Comparison of ENCODE assay signal across 11 mouse cellular contexts in genomic region chr9:121672311-121672710, GRCm38 (mm10). TPM values are rescaled to one million over a fixed set of nuclear protein-coding genes. Genes with fewer than 3 reads are reported as not detected.
A peak's percentile ranks its signal among the peaks of the same experiment; 100 is the strongest.
DNase-seq lines count a peak whose midpoint lies in the region; TF ChIP-seq lines count a peak whose summit lies in the region.
"Had no signal": no experiment of that assay in that cellular context is flagged by ENCODE, and none has a peak within 500 bp of the region (broad histone marks: within the 10 kb centered on the region; RNA-seq: fewer than 3 reads in every experiment).

No protein-coding gene starts in this region.

- H3K4me3 ChIP-seq in kidney, adult 2 months (ENCODE audit: insufficient read depth, low read depth, low read length) = no peak overlapping the region
- H3K4me3 ChIP-seq: embryonic facial prominence, embryonic 12.5 days had no signal

- DNase-seq in kidney, adult 2 months = peak; percentile 35
- DNase-seq in kidney, adult 9 months = no peak
- DNase-seq in fibroblast of lung, adult 2 months (ENCODE audit: low read depth) = peak; percentile 54
- DNase-seq in heart, postnatal 10 days = peak; percentile 72 to 76
- DNase-seq in lung, postnatal 36 days = peak; percentile 83
- no peak for DNase-seq in frontal cortex, postnatal 14 days (ENCODE audit: low spot score in 2 of 2)
- no peak for DNase-seq in adrenal gland, postnatal 4 days (ENCODE audit: low spot score in 2 of 2)
- DNase-seq in layer of hippocampus, postnatal 10 days (ENCODE audit: low spot score in 2 of 2) = no peak

- no peaks in the 10 kb centered on the region for H3K27me3 ChIP-seq in kidney, adult 2 months (replicated peaks; ENCODE audit: control insufficient read depth, insufficient read depth, low read length)

- TF ChIP-seq CTCF in kidney, adult 2 months (conservative IDR thresholded peaks at IDR 0.05; ENCODE audit: insufficient read depth, insufficient read length, low read depth, low read length) = no peak

- H3K4me1 ChIP-seq in kidney, adult 2 months (ENCODE audit: control insufficient read depth, insufficient read depth, low read length) = no peaks in the 10 kb centered on the region

- no peak for TF ChIP-seq POLR2A in kidney, adult 2 months (IDR thresholded peaks at IDR 0.05; ENCODE audit: low read depth, low read length)

- intact Hi-C loops in heart, postnatal 10 days (cut with DNase I) = no loop called here

- no peaks in the 10 kb centered on the region for H3K36me3 ChIP-seq in kidney, adult 2 months (ENCODE audit: control insufficient read depth, insufficient read depth, low read length)
- H3K36me3 ChIP-seq: embryonic facial prominence, embryonic 12.5 days had no signal

- H3K27ac ChIP-seq in kidney, adult 2 months (ENCODE audit: insufficient read depth, low read depth, low read length) = no peak overlapping the region
- H3K27ac ChIP-seq: embryonic facial prominence, embryonic 12.5 days had no signal

- 53% methylated on average over 5 of the region's 5 CpGs for WGBS in kidney, adult 2 months

RNA-seq across cellular contexts. Expression of gene Vipr1, which starts 29.8 kb away (rescaled TPM):
- 2.0 and 5.4 TPM in 2 replicates for polyA plus RNA-seq in kidney, adult 2 months (2012; rRNA removed)
- total RNA-seq in heart, postnatal 10 days (2021) = under 1 TPM; 0.86 to 0.89 TPM
- total RNA-seq in adrenal gland, postnatal 4 days (2021) = 1 to 10 TPM in 1 of 2 experiments, under 1 TPM in 1; 0.64 to 1.7 TPM
- total RNA-seq in layer of hippocampus, postnatal 10 days (2021) = 10 to 100 TPM in 1 of 2 experiments, 1 to 10 TPM in 1; 10.0 to 10.3 TPM
- total RNA-seq: granulocyte monocyte progenitor cell, adult 5-6 weeks had no signal

RNA-seq across cellular contexts. Expression of gene Lyzl4, which starts 30.4 kb away (rescaled TPM):
- polyA plus RNA-seq in kidney, adult 2 months (2012; rRNA removed) = 0.11 TPM in 1 of 2 replicates, not detected in the other
- total RNA-seq in heart, postnatal 10 days (2021) = not detected
- total RNA-seq in adrenal gland, postnatal 4 days (2021) = under 1 TPM in 1 of 2 experiments, not detected in 1; 0.31 TPM
- 1 to 10 TPM in 1 of 2 experiments, not detected in 1; 1.1 TPM for total RNA-seq in layer of hippocampus, postnatal 10 days (2021)
- total RNA-seq: granulocyte monocyte progenitor cell, adult 5-6 weeks had no signal
- polyA plus RNA-seq: brain, embryonic 14.5 days had no signal

RNA-seq across cellular contexts. Expression of gene Sec22c, which starts 33.0 kb away (rescaled TPM):
- 6.6 and 7.4 TPM in 2 replicates for polyA plus RNA-seq in kidney, adult 2 months (2012; rRNA removed)
- 1 to 10 TPM; 3.3 to 5.7 TPM for total RNA-seq in heart, postnatal 10 days (2021)
- 1 to 10 TPM; 6.0 to 8.8 TPM for total RNA-seq in adrenal gland, postnatal 4 days (2021)
- total RNA-seq in layer of hippocampus, postnatal 10 days (2021) = 10 to 100 TPM; 30.4 to 33.4 TPM

RNA-seq across cellular contexts. Expression of gene Ss18l2, which starts 37.8 kb away (rescaled TPM):
- 52.4 and 61.5 TPM in 2 replicates for polyA plus RNA-seq in kidney, adult 2 months (2012; rRNA removed)
- 100 to 1,000 TPM; 133 to 136 TPM for total RNA-seq in heart, postnatal 10 days (2021)
- total RNA-seq in adrenal gland, postnatal 4 days (2021) = 10 to 100 TPM; 52.6 to 52.8 TPM
- 10 to 100 TPM; 80.7 to 87.9 TPM for total RNA-seq in layer of hippocampus, postnatal 10 days (2021)

RNA-seq across cellular contexts. Expression of gene Nktr, which starts 46.7 kb away (rescaled TPM):
- polyA plus RNA-seq in kidney, adult 2 months (2012; rRNA removed) = 24.8 and 28.5 TPM in 2 replicates
- 10 to 100 TPM; 46.9 to 47.7 TPM for total RNA-seq in heart, postnatal 10 days (2021)
- total RNA-seq in adrenal gland, postnatal 4 days (2021) = 100 to 1,000 TPM; 102 to 124 TPM
- total RNA-seq in layer of hippocampus, postnatal 10 days (2021) = 100 to 1,000 TPM; 110 to 133 TPM

Comparison
In these comparisons a context has a peak if more than half of its experiments do, and no peak if none do; other contexts are left out.
1. DNase-seq: peak in kidney, adult 2 months (single experiment), fibroblast of lung, adult 2 months (single experiment), heart, postnatal 10 days (2 of 2) and lung, postnatal 36 days (single experiment); none in kidney, adult 9 months (single experiment), frontal cortex, postnatal 14 days (0 of 2), adrenal gland, postnatal 4 days (0 of 2) and layer of hippocampus, postnatal 10 days (0 of 2).